ENCODE assay signal across 8 mouse cellular contexts in the genomic region with DNA sequence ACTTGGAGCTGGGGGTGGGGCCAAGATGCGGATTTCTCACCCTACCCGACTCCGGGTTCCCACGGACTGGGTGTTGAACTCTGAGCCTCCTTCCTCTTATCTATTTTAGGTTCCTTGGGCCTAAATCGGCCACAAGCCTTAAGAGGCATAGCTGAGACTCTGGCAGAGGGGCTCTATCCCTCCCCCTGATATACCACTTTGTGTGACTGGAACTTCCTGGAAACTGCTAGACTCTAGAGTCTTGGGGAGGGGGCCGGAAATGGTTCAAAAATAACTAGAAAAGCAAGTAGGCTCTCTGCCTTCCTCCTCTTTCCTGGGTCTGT. TPM values are rescaled to one million over a fixed set of nuclear protein-coding genes. Genes with fewer than 3 reads are reported as not detected.
DNase-seq lines count a peak whose midpoint lies in the region; ATAC-seq and TF ChIP-seq lines count a peak whose summit lies in the region.

No protein-coding gene starts in this region.

- H3ac ChIP-seq in myocyte (ENCODE audit: control insufficient read depth, insufficient read length): peak overlapping the region; percentile 56

- ATAC-seq in forebrain, embryonic 12.5 days (ENCODE audit: low FRiP score): no peak
- no peak for ATAC-seq in hindbrain, postnatal 0 days
- ATAC-seq in liver, embryonic 12.5 days: peak; percentile 68

- peak overlapping the region; percentile 89 for H3K4me2 ChIP-seq in forebrain, embryonic 12.5 days
- peak overlapping the region; percentile 65 for H3K4me2 ChIP-seq in hindbrain, postnatal 0 days (ENCODE audit: low read depth, low read length)
- H3K4me2 ChIP-seq in liver, embryonic 12.5 days: peak overlapping the region; percentile 90
- H3K4me2 ChIP-seq in myocyte (ENCODE audit: low read depth): peak overlapping the region; percentile 88

- H3K27ac ChIP-seq in forebrain, embryonic 12.5 days: no peak overlapping the region
- no peak overlapping the region; the same call in 1 of the 2 replicates for H3K27ac ChIP-seq in hindbrain, postnatal 0 days
- peak overlapping the region; percentile 82 for H3K27ac ChIP-seq in liver, embryonic 12.5 days

- peaks cover 48% of the 10 kb centered on the region for H3K79me2 ChIP-seq in myocyte (ENCODE audit: control insufficient read depth, insufficient read depth)

- peak; percentile 44 for DNase-seq in cerebellum, adult 9-11 months
- no peak for DNase-seq in cerebellum, postnatal 14 days
- DNase-seq in ZHBTc4 (ENCODE audit: low read depth, low spot score): peak; percentile 56
- peak; percentile 13 for DNase-seq in hindbrain, postnatal 0 days (ENCODE audit: low spot score)
- no peak for DNase-seq in urinary bladder, postnatal 36 days (ENCODE audit: low spot score in 2 of 2)

- no peak for TF ChIP-seq POLR2A in myocyte (IDR thresholded peaks at IDR 0.05; ENCODE audit: insufficient read length, low read depth)

- H3K36me3 ChIP-seq in forebrain, embryonic 12.5 days (replicated peaks): 0 out of 2 replicates have a peak, but pooled peaks cover under 1% of the 10 kb centered on the region
- H3K36me3 ChIP-seq in hindbrain, postnatal 0 days (ENCODE audit: insufficient read depth, low read length): no peaks in the 10 kb centered on the region; the same call in 1 of the 2 replicates
- no peaks in the 10 kb centered on the region; the same call in 1 of the 2 replicates for H3K36me3 ChIP-seq in liver, embryonic 12.5 days
- no peaks in the 10 kb centered on the region for H3K36me3 ChIP-seq in myocyte (ENCODE audit: control insufficient read depth, insufficient read depth)

- no peaks in the 10 kb centered on the region for H3K9me3 ChIP-seq in forebrain, embryonic 12.5 days
- H3K9me3 ChIP-seq in hindbrain, postnatal 0 days (ENCODE audit: low read length): no peaks in the 10 kb centered on the region
- peaks cover 4% of the 10 kb centered on the region; the same call in 1 of the 2 replicates for H3K9me3 ChIP-seq in liver, embryonic 12.5 days (replicated peaks)

- TF ChIP-seq CTCF in hindbrain, postnatal 0 days (IDR thresholded peaks at IDR 0.05; ENCODE audit: low read depth): no peak

- H3K9ac ChIP-seq in forebrain, embryonic 12.5 days: peak overlapping the region; percentile 75
- H3K9ac ChIP-seq in hindbrain, postnatal 0 days (replicated peaks; ENCODE audit: low read length): peak overlapping the region; percentile 66
- peak overlapping the region; percentile 80 for H3K9ac ChIP-seq in liver, embryonic 12.5 days

- H3K27me3 ChIP-seq in forebrain, embryonic 12.5 days: no peaks in the 10 kb centered on the region
- H3K27me3 ChIP-seq in hindbrain, postnatal 0 days (ENCODE audit: insufficient read depth, low read length): no peaks in the 10 kb centered on the region
- H3K27me3 ChIP-seq in liver, embryonic 12.5 days (replicated peaks): no peaks in the 10 kb centered on the region
- no peaks in the 10 kb centered on the region for H3K27me3 ChIP-seq in myocyte (ENCODE audit: control insufficient read depth, insufficient read depth, insufficient read length)

- H3K4me3 ChIP-seq in forebrain, embryonic 12.5 days (replicated peaks): peak overlapping the region; percentile 70
- peak overlapping the region; percentile 58 for H3K4me3 ChIP-seq in hindbrain, postnatal 0 days (ENCODE audit: low read length)
- peak overlapping the region; percentile 68 for H3K4me3 ChIP-seq in liver, embryonic 12.5 days
- H3K4me3 ChIP-seq in myocyte: peak overlapping the region; percentile 91

- 15% methylated on average over 6 of the region's 6 CpGs for WGBS in forebrain, embryonic 12.5 days
- 13% methylated on average over 6 of the region's 6 CpGs for WGBS in hindbrain, postnatal 0 days
- 2% methylated on average over 6 of the region's 6 CpGs for WGBS in liver, embryonic 12.5 days (ENCODE audit: insufficient replicate concordance)

- peaks cover 15% of the 10 kb centered on the region for H3K4me1 ChIP-seq in forebrain, embryonic 12.5 days
- H3K4me1 ChIP-seq in hindbrain, postnatal 0 days (ENCODE audit: insufficient read depth, low read length): peaks cover 7% of the 10 kb centered on the region; the same call in 1 of the 2 replicates
- peaks cover 60% of the 10 kb centered on the region for H3K4me1 ChIP-seq in liver, embryonic 12.5 days

TF ChIP-seq in myocyte, 11 proteins besides CTCF, POLR2A, EP300 and RAD21:
- no peak for TF ChIP-seq SRF (IDR thresholded peaks at IDR 0.05; ENCODE audit: control insufficient read depth, insufficient read length, low read depth)
TF ChIP-seq in myocyte: peak in this region for 0.

RNA-seq across cellular contexts. Expression of a gene that starts 1.0 kb away (rescaled TPM):
- 76.9 and 80.1 TPM in 2 replicates for polyA plus RNA-seq in forebrain, embryonic 12.5 days (2016; fragmentation: Nextera tagmentation; extraction: Ambion mirVana)
- 58.5 and 68.0 TPM in 2 replicates for total RNA-seq in hindbrain, postnatal 0 days (2014; rRNA removed)
- polyA plus RNA-seq in hindbrain, postnatal 0 days (2015; fragmentation: Nextera tagmentation; extraction: Ambion mirVana): 52.6 and 58.8 TPM in 2 replicates
- 29.2 and 32.5 TPM in 2 replicates for polyA plus RNA-seq in liver, embryonic 12.5 days (2016; fragmentation: Nextera tagmentation; extraction: Ambion mirVana)
- 173 TPM for polyA plus RNA-seq in myocyte (2012; fragmentation: generic; extraction: Trizol)

RNA-seq across cellular contexts. Expression of a gene that starts 9.3 kb away (rescaled TPM):
- 3.3 TPM in 2 replicates for polyA plus RNA-seq in forebrain, embryonic 12.5 days (2016; fragmentation: Nextera tagmentation; extraction: Ambion mirVana)
- total RNA-seq in hindbrain, postnatal 0 days (2014; rRNA removed): 2.5 and 7.0 TPM in 2 replicates
- 3.8 and 3.9 TPM in 2 replicates for polyA plus RNA-seq in hindbrain, postnatal 0 days (2015; fragmentation: Nextera tagmentation; extraction: Ambion mirVana)
- polyA plus RNA-seq in liver, embryonic 12.5 days (2016; fragmentation: Nextera tagmentation; extraction: Ambion mirVana): 0.10 and 0.25 TPM in 2 replicates
- not detected for polyA plus RNA-seq in myocyte (2012; fragmentation: generic; extraction: Trizol)

RNA-seq across cellular contexts. Expression of a gene that starts 30.3 kb away (rescaled TPM):
- 70.6 and 74.5 TPM in 2 replicates for polyA plus RNA-seq in forebrain, embryonic 12.5 days (2016; fragmentation: Nextera tagmentation; extraction: Ambion mirVana)
- 115 and 123 TPM in 2 replicates for total RNA-seq in hindbrain, postnatal 0 days (2014; rRNA removed)
- 134 and 142 TPM in 2 replicates for polyA plus RNA-seq in hindbrain, postnatal 0 days (2015; fragmentation: Nextera tagmentation; extraction: Ambion mirVana)
- 87.4 and 88.6 TPM in 2 replicates for polyA plus RNA-seq in liver, embryonic 12.5 days (2016; fragmentation: Nextera tagmentation; extraction: Ambion mirVana)
- polyA plus RNA-seq in myocyte (2012; fragmentation: generic; extraction: Trizol): 53.2 TPM

RNA-seq across cellular contexts. Expression of a gene that starts 33.7 kb away (rescaled TPM):
- polyA plus RNA-seq in forebrain, embryonic 12.5 days (2016; fragmentation: Nextera tagmentation; extraction: Ambion mirVana): 19.5 and 20.8 TPM in 2 replicates
- 14.8 and 15.3 TPM in 2 replicates for total RNA-seq in hindbrain, postnatal 0 days (2014; rRNA removed)
- polyA plus RNA-seq in hindbrain, postnatal 0 days (2015; fragmentation: Nextera tagmentation; extraction: Ambion mirVana): 10.9 and 11.8 TPM in 2 replicates
- 14.5 and 15.5 TPM in 2 replicates for polyA plus RNA-seq in liver, embryonic 12.5 days (2016; fragmentation: Nextera tagmentation; extraction: Ambion mirVana)
- polyA plus RNA-seq in myocyte (2012; fragmentation: generic; extraction: Trizol): 31.4 TPM

RNA-seq across cellular contexts. Expression of a gene that starts 46.2 kb away (rescaled TPM):
- polyA plus RNA-seq in forebrain, embryonic 12.5 days (2016; fragmentation: Nextera tagmentation; extraction: Ambion mirVana): 335 and 363 TPM in 2 replicates
- 89.5 and 108 TPM in 2 replicates for total RNA-seq in hindbrain, postnatal 0 days (2014; rRNA removed)
- 174 and 184 TPM in 2 replicates for polyA plus RNA-seq in hindbrain, postnatal 0 days (2015; fragmentation: Nextera tagmentation; extraction: Ambion mirVana)
- 84.1 and 85.3 TPM in 2 replicates for polyA plus RNA-seq in liver, embryonic 12.5 days (2016; fragmentation: Nextera tagmentation; extraction: Ambion mirVana)
- polyA plus RNA-seq in myocyte (2012; fragmentation: generic; extraction: Trizol): 56.6 TPM

Comparison
In these comparisons a context has a peak if more than half of its experiments do, and no peak if none do; other contexts are left out.
1. DNase-seq: peak in cerebellum, adult 9-11 months (single experiment), ZHBTc4 (single experiment) and hindbrain, postnatal 0 days (single experiment); none in cerebellum, postnatal 14 days (0 of 2) and urinary bladder, postnatal 36 days (0 of 2).
2. Peak in every context shown above with its lines, with median percentiles within 50 percentile points of each other: H3K4me2 ChIP-seq, H3K4me3 ChIP-seq and H3K9ac ChIP-seq.